Mouse (Mus musculus): ENCODE measurements around the gene Zfp131. TPM values are rescaled to one million over a fixed set of nuclear protein-coding genes. Genes with fewer than 3 reads are reported as not detected.
A peak's percentile ranks its signal among the peaks of the same experiment; 100 is the strongest.
"Not testable (repeated sequence)": the region's sequence is repeated elsewhere in the genome, so short reads cannot be mapped to it uniquely, and the experiment has no call there.

Zfp131 gene
- 42.7 and 46.2 TPM in 2 replicates for polyA plus RNA-seq (2016; fragmentation: Nextera tagmentation; extraction: Ambion mirVana)

DNA sequence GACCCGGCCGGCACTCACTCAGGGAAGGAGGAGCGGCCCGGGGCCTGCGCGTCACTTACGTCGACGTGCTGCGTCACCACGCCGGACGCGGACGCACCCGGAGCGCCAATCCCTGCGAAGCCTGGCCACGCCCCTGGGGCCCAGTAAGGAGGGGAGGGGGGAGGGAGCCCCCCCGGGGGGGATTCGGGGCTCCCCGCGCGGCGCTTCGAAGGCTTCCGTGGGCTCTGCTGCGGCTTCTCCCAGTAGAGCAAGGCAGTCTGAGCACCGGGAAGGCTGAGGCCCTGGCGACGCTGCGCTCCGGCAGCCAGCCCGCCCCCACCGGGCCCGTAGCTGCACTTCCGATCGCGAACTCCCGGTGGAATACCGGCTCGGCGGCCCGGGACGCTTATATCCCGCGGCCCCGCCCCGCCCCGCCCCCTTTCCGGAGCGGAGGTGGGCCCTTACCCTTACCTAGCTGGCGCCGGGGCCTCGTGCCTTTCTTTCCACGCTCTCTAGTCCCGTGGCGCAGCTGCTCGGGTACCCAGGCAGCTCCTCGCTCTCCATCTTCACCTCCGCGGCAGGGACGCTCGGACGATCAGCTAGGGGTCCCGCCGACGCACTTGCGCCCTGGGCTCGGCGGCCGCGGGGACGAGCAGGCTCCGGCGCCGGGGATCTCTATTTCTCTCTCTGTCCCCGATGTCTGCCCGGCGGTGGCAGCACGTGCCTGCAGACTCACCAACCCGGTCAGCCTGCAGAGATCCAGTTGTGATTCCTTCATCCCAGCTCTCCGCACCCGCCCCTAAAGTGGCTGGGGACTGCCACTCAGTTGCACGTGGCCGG is at the start of gene Zfp131:
Gene Zfp131, minus strand, starts transcription at position 129 of the 819 bp plus-strand sequence.
- Histone ChIP-seq H3K4me1 (peaks cover 21% of the 10 kb centered on the region), H3K27ac (peak within 1 kb of the TSS; percentile 91), H3K27me3 (replicated peaks) (no peaks in the 10 kb centered on the region), H3K36me3 (peaks cover 18% of the 10 kb centered on the region), H3K4me3 (peak within 1 kb of the TSS; percentile 86), H3K9me3 (no peaks in the 10 kb centered on the region), H3K4me2 (replicated peaks) (peak within 1 kb of the TSS; percentile 72), H3K9ac (peak within 1 kb of the TSS; percentile 95)
- peak; percentile 96 for ATAC-seq (ENCODE audit: low FRiP score, low read depth)
- under 1% methylated on average over 84 of the region's 86 CpGs for WGBS

DNA sequence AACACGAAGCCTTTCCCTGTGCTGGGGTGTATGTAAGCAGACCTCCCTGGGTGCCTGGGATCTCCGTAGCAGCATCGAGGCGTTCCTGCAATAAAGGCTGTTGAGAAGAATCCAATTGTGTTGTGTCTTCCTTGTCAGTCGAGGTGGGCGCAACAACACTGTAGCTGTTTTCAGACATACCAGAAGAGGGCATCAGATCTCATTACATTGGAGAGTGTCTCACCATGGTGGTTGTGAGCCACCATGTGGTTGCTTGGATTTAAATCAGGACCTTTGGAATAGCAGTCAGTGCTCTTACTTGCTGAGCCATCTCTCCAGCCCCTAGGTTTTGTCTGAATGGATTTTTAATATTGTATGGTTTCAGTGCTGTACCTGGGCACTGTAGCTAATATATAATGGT is 49.3 kb upstream of the Zfp131 start:
- H3K9me3 ChIP-seq; H3K27ac ChIP-seq; H3K36me3 ChIP-seq; H3K4me1 ChIP-seq; H3K4me2 ChIP-seq (replicated peaks); H3K4me3 ChIP-seq; H3K27me3 ChIP-seq (replicated peaks); H3K9ac ChIP-seq: not testable (repeated sequence)
- ATAC-seq (ENCODE audit: low FRiP score, low read depth), result peak; percentile 22; the same call in 1 of the 2 replicates
- WGBS, result 29% methylated on average over 6 of the region's 6 CpGs

DNA sequence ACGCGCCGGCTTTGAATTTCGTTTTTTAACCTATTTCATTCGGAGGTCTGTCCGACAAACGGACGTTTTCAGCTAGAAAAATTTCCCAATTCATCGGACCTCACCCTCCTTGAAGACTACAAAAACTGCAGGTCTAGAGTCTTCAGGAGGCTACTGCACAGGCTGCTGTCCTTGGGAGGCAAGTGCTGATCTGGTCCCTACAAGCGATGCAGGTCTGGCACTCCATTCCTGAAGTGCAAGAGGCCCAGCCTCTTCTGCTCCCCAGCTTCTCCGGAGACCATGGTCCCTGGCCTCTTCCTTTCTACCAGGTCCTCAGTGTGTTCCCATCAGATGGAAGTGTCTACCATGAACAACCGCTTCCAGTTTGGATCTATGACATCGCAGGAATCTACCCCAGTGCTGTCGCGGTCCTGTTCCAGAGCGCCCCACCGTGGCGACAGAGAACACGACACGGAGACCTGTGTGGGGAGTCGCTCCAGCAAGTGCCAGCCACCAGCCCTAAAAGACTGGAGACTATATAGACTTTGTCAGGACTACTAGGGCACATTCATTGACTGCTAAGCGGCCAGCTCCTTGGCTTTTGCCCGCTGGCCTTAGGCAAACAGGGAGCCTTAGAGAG is 47.1 kb upstream of the Zfp131 start:
- H3K4me2 ChIP-seq (replicated peaks), result peak overlapping the region; percentile 33; the same call in 1 of the 2 replicates
- ATAC-seq (ENCODE audit: low FRiP score, low read depth), result peak; percentile 30; the same call in 1 of the 2 replicates

DNA sequence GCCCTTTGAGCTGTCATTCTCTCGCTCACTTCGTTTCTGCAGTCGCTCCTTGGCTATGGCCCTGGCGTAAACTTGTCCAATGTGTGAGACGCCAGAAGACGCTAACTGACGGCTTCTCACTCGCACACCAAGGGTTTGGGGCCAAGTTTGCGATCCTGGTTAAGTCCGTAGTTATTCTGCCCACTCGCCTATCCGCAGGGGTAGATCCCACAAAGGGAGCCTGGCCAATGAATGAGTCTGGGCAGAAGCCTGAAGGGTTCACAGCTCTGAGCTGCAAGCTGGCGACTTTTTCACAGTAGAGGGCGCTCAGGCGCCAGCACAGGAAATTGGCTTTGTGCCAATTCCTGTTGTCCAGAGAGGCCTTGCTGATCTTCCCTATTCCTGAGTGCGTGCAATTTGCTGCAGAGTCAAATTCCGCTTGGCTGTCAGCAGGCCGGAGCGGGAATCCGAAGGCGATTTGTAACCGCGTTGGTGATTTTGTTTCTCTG is 45.7 kb upstream of the Zfp131 start:
- 12% methylated on average over 23 of the region's 23 CpGs for WGBS
- H3K27ac ChIP-seq; H3K9ac ChIP-seq; H3K9me3 ChIP-seq; H3K36me3 ChIP-seq; H3K27me3 ChIP-seq (replicated peaks); H3K4me1 ChIP-seq: not testable (repeated sequence)
- ATAC-seq (ENCODE audit: low FRiP score, low read depth), result peak; percentile 83
- H3K4me2 ChIP-seq (replicated peaks), result peak overlapping the region; percentile 44
- H3K4me3 ChIP-seq, result 0 out of 2 replicates have a peak overlapping the region, but pooled peaks have one; percentile 11

More for the DNA sequence above, 47.1 kb upstream of the Zfp131 start:
- H3K9ac ChIP-seq; H3K27ac ChIP-seq; H3K36me3 ChIP-seq; H3K27me3 ChIP-seq (replicated peaks); H3K4me1 ChIP-seq; H3K9me3 ChIP-seq; H3K4me3 ChIP-seq: not testable (repeated sequence)
- 6% methylated on average over 14 of the region's 23 CpGs for WGBS

DNA sequence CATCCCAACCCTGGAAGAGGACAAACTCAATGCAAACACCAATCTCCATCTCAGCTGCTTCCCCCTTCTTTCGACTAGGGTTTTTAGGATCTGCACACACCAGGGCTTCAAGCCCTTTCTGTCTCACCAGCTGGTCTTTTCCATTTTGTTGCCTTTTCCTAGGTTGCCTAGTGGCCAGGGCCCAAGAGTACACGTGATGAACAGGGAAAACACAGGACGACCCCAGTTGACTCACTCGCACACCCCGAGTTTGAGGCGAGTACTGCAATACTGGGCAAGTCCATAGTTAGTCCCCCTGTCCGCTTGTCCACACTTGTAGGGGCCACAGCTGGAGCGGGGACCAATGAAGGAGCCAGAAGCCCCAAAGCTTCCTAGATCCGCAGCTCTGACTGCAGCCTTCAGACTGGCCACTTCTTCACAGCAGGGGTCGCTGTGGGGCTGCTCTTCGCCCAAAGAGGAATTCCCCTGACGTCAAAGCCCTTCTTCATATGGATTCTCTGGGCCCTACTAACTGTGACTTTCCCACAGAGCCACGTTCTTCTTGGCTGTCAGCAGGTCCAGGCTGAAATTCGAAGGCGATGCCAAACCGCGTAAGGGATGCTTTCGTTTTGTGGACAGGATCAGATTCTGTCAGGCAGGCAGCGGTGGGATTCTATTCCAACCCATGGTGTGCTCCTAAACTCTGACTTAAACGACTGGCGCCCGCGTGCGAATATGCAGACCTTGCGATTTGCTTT is 44.8 kb upstream of the Zfp131 start, which contains the start of gene D13Ertd608e:
Gene D13Ertd608e, plus strand, starts transcription at position 687 of the 737 bp plus-strand sequence.
- not testable (repeated sequence) for H3K27ac ChIP-seq; H3K9me3 ChIP-seq; H3K9ac ChIP-seq; H3K36me3 ChIP-seq; H3K27me3 ChIP-seq (replicated peaks); H3K4me1 ChIP-seq
- WGBS, result 13% methylated on average over 19 of the region's 25 CpGs
- Histone ChIP-seq H3K4me3 (0 out of 2 replicates have a peak within 1 kb of the TSS, but pooled peaks have one; percentile 11), H3K4me2 (replicated peaks) (peak within 1 kb of the TSS; percentile 44)
- peak; percentile 39; the same call in 1 of the 2 replicates for ATAC-seq (ENCODE audit: low FRiP score, low read depth)

DNA sequence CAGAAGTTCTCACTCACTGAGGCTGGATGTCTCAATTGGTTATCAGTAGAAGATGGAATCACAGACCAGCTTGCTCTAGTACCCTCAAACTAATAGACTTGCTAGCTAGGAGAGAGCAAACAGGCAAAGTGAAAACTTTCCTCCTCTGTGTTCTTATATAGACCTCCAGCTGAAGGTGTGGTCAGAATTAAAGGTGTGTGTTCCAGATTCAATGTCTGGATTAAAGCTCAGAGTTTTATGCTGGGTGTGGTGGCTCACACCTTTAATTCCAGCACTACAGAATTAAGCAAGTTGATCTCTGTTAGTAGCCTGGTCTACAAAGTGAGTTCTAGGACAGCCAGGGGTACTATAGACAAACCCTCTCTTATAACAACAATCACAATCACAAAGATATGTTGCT is 39.4 kb upstream of the Zfp131 start, which contains the start of gene AF067063:
Gene AF067063, minus strand, starts transcription at position 101 of the 400 bp plus-strand sequence.
- not testable (repeated sequence) for H3K4me3 ChIP-seq; H3K36me3 ChIP-seq; H3K9ac ChIP-seq; H3K9me3 ChIP-seq; H3K27me3 ChIP-seq (replicated peaks); H3K4me2 ChIP-seq (replicated peaks); H3K4me1 ChIP-seq; H3K27ac ChIP-seq; ATAC-seq (ENCODE audit: low FRiP score, low read depth)

DNA sequence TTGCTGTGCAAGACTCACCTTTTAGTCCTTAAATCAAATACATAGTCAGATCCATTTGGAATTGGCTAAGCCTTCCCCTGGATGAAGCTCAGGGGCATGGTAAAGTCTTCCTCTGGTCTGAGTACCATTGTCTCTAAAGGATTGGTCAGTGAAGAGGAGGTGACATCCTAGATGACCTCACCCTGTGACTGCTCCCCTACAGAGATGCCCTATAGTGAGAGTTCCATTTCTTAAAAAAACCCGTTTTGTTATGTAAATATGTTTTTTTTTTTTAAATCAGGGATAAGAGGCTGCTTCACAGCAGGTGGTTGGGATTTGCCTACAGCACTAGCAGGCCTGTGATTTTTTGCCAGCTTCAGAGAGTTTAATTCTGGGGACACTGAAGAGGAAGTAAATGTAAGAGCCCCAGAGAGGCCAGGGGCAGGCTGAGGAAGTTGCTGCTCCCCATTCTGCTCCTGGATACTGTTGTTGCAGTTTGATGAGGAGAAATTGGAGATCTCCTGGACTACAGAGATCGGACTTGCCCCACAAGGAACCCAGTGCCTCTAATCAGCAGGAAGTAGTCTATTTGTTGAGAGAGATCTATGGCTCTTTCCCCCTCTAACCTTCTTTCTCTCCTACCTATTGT is 27.0 kb upstream of the Zfp131 start:
- Histone ChIP-seq H3K9me3 (no peaks in the 10 kb centered on the region), H3K27ac (no peak overlapping the region), H3K4me2 (replicated peaks) (no peak overlapping the region), H3K4me1 (no peaks in the 10 kb centered on the region), H3K27me3 (replicated peaks) (no peaks in the 10 kb centered on the region), H3K36me3 (no peaks in the 10 kb centered on the region), H3K4me3 (no peak overlapping the region), H3K9ac (no peak overlapping the region)
- WGBS, result 27% methylated on average over 2 of the region's 2 CpGs
- ATAC-seq (ENCODE audit: low FRiP score, low read depth), result no peak

DNA sequence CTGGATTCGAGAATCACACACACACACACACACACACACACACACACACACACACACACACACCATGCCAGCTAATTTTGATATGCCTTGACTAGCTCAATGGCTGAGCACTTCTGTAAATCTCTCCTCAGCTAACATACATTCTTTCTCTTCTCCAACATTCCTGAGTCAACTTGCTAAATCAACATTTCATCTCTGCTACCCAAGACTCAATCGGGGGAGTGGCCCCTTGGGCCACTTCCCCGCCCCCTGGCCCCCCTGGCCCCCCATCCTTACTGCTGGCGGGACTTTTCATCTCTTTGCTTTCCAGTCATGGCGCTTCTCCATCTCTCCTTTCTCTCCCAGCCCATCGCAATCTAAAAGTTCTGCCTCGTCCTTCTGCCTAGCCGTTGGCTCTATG is 26.1 kb upstream of the Zfp131 start:
- WGBS, result 58% methylated on average over 8 of the region's 8 CpGs
- Histone ChIP-seq H3K27me3 (replicated peaks) (no peaks in the 10 kb centered on the region), H3K9ac (no peak overlapping the region), H3K4me2 (replicated peaks) (no peak overlapping the region), H3K4me1 (no peaks in the 10 kb centered on the region), H3K36me3 (no peaks in the 10 kb centered on the region), H3K27ac (no peak overlapping the region), H3K4me3 (no peak overlapping the region), H3K9me3 (no peaks in the 10 kb centered on the region)
- ATAC-seq (ENCODE audit: low FRiP score, low read depth), result no peak

DNA sequence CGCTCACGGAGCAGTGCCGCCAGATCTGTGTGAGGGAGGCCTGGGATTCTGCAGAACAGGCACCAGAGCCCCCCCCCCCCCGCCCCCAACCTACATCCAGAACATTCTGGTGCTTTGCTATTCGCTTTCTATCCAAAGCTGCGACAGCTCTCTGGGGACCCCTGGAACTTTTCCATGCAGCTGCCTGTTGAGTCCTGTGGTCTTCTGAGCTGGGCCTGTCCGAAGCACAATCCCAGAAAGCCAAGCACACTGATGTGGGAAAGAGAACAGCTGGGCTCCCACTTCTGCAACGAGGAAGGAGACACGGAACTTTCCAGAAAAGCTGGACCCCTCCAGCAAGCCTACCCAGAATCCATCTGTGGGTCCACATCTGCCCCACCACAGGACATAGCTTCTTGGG is 19.3 kb upstream of the Zfp131 start:
- Histone ChIP-seq H3K9me3 (no peaks in the 10 kb centered on the region), H3K4me2 (replicated peaks) (no peak overlapping the region), H3K9ac (no peak overlapping the region), H3K27me3 (replicated peaks) (no peaks in the 10 kb centered on the region), H3K36me3 (no peaks in the 10 kb centered on the region), H3K4me1 (no peaks in the 10 kb centered on the region), H3K4me3 (no peak overlapping the region), H3K27ac (no peak overlapping the region)
- no peak for ATAC-seq (ENCODE audit: low FRiP score, low read depth)
- WGBS, result 88% methylated on average over 9 of the region's 9 CpGs

DNA sequence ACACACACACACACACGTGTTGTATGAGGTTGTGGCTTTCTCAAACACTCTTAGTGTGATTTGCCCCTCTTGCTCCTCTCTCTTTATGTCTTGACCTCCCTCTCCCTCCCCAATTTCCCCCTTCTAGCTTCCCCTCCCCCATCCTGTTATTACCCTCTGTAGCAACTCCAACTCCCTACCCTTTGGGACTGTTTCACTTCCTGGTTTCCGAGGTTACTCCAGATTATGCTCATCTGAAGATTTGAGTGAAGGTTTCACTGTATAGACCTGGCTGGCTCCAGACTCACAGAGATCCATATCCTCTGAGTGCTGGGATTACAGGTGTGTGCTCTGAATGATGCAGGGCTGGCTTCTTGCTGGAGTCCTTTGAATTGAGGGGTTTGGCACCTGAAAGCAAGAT is 18.2 kb upstream of the Zfp131 start:
- Histone ChIP-seq H3K9ac (no peak overlapping the region), H3K27ac (no peak overlapping the region), H3K4me3 (no peak overlapping the region), H3K36me3 (no peaks in the 10 kb centered on the region), H3K27me3 (replicated peaks) (no peaks in the 10 kb centered on the region), H3K4me2 (replicated peaks) (no peak overlapping the region), H3K9me3 (no peaks in the 10 kb centered on the region), H3K4me1 (no peaks in the 10 kb centered on the region)
- WGBS, result 66% methylated on average over 2 of the region's 2 CpGs
- no peak for ATAC-seq (ENCODE audit: low FRiP score, low read depth)

DNA sequence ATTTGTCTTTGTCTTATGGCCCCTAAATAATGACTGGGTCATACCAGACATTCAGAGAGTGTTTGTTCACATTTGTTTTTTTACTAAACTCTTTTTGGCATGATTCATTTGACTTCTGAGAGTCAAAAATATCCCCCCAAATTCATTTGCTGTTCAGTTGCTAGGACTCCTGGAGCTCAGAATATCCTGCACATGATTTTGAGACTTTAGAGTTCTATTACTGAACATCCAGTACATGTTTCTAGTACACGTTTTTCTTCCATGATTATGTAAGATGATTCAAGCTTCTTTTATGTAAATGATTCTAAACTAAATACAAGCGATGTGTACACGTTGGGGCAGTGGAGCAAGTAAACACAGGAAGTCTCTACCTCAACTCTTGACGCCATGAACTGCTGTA is 7.0 kb upstream of the Zfp131 start:
- H3K4me3 ChIP-seq, result no peak overlapping the region
- H3K4me1 ChIP-seq, result no peaks in the 10 kb centered on the region
- H3K9ac ChIP-seq, result no peak overlapping the region
- H3K36me3 ChIP-seq, result no peaks in the 10 kb centered on the region
- 74% methylated on average over 4 of the region's 4 CpGs for WGBS
- ATAC-seq (ENCODE audit: low FRiP score, low read depth), result no peak
- H3K4me2 ChIP-seq (replicated peaks), result no peak overlapping the region
- no peaks in the 10 kb centered on the region for H3K27me3 ChIP-seq (replicated peaks)
- H3K9me3 ChIP-seq, result no peaks in the 10 kb centered on the region
- H3K27ac ChIP-seq, result no peak overlapping the region

Measured in neural tube, embryonic 12.5 days (tissue).